Mouse (Mus musculus): Measurements from ENCODE around the gene Csf3.

Gene Csf3

GRCm38 (mm10) chr11:98747804-98748505 is 46.9 kb downstream of the Csf3 start:
- no peak for DNase-seq (ENCODE audit: low read depth, low spot score)

GRCm38 (mm10) chr11:98748506-98749416 is 47.7 kb downstream of the Csf3 start:
- DNase-seq (ENCODE audit: low read depth, low spot score) = no peak

GRCm38 (mm10) chr11:98749716-98750115 is 48.7 kb downstream of the Csf3 start:
- DNase-seq (ENCODE audit: low read depth, low spot score) = no peak

GRCm38 (mm10) chr11:98750351-98751201 is 49.5 kb downstream of the Csf3 start:
- DNase-seq (ENCODE audit: low read depth, low spot score) = no peak

GRCm38 (mm10) chr11:98751221-98751782 is 50.2 kb downstream of the Csf3 start:
- no peak for DNase-seq (ENCODE audit: low read depth, low spot score)

GRCm38 (mm10) chr11:98752562-98753140 is 51.6 kb downstream of the Csf3 start:
- no peak for DNase-seq (ENCODE audit: low read depth, low spot score)
